Mouse (Mus musculus) hindbrain, embryonic 13.5 days (tissue): ENCODE measurements around the gene Cacna1c. TPM values are rescaled to one million over a fixed set of nuclear protein-coding genes. Genes with fewer than 3 reads are reported as not detected.
A peak's percentile ranks its signal among the peaks of the same experiment; 100 is the strongest.

Experiments
- ATAC-seq: fragments of 200-750 bp; cut with Nextera tagmentation; 2 replicates; pipeline ENCODE4 v1.8.0; 2017; ENCODE audit warnings: moderate TSS enrichment; ENCODE audit not compliant: low FRiP score
- H3K27ac ChIP-seq: fragments of 300-500 bp; sonication (generic); 2 replicates; pipeline ENCODE4 v1.5.1; 2015; ENCODE audit warnings: inconsistent platforms, mild to moderate bottlenecking, moderate library complexity
- H3K27me3 ChIP-seq: fragments of 300-500 bp; sonication (generic); 2 replicates; pipeline ENCODE4 v1.6.1; 2015; ENCODE audit warnings: mild to moderate bottlenecking, inconsistent platforms
- H3K36me3 ChIP-seq: fragments of 300-500 bp; sonication (generic); 2 replicates; pipeline ENCODE4 v1.6.1; 2015; ENCODE audit warnings: mild to moderate bottlenecking, inconsistent platforms
- H3K4me1 ChIP-seq: fragments of 300-500 bp; sonication (generic); replicated peaks from 2 replicates; pipeline ENCODE4 v1.6.1; 2015; ENCODE audit warnings: inconsistent platforms
- H3K4me2 ChIP-seq: fragments of 300-500 bp; sonication (generic); 2 replicates; pipeline ENCODE4 v1.6.1; 2015; ENCODE audit warnings: inconsistent platforms, mild to moderate bottlenecking, moderate library complexity
- H3K4me3 ChIP-seq: fragments of 300-500 bp; sonication (generic); 2 replicates; pipeline ENCODE4 v1.5.1; 2015; ENCODE audit warnings: mild to moderate bottlenecking, inconsistent platforms
- H3K9ac ChIP-seq: fragments of 300-500 bp; sonication (generic); 2 replicates; pipeline ENCODE4 v1.6.1; 2015; ENCODE audit warnings: mild to moderate bottlenecking, inconsistent platforms
- H3K9me3 ChIP-seq: fragments of 300-500 bp; sonication (generic); 2 replicates; pipeline ENCODE4 v1.6.1; 2016; ENCODE audit warnings: inconsistent platforms
- WGBS: fragments of 180-500 bp; shearing (Covaris S2); methylation state at CpG from one replicate; pipeline ENCODE4 v1.1.7; 2015; 5-methylcytosine and 5-hydroxymethylcytosine counted together
- polyA plus RNA-seq: library from polyadenylated mRNA; unstranded; fragments of >200 nt; fragmentation: Nextera tagmentation; extraction: Ambion mirVana; gene quantifications from 2 replicates; pipeline ENCODE4 v1.2.1, GENCODE M21; 2015

Gene Cacna1c
- polyA plus RNA-seq, 1 experiment from 2014 or later = 6.9 TPM

GRCm38 (mm10) chr6:118955777-118956176, 240.4 kb downstream of the Cacna1c start:
- Histone ChIP-seq H3K36me3 (no peaks in the 10 kb centered on the region), H3K4me2 (no peak overlapping the region), H3K9me3 (no peaks in the 10 kb centered on the region), H3K9ac (no peak overlapping the region), H3K4me3 (no peak overlapping the region), H3K27ac (no peak overlapping the region), H3K27me3 (no peaks in the 10 kb centered on the region), H3K4me1 (peaks cover 12% of the 10 kb centered on the region; the same call in 1 of the 2 replicates)
- no peak for ATAC-seq

GRCm38 (mm10) chr6:118954988-118955554, 241.1 kb downstream of the Cacna1c start:
- Histone ChIP-seq H3K27me3 (no peaks in the 10 kb centered on the region), H3K4me3 (no peak overlapping the region), H3K4me2 (no peak overlapping the region), H3K36me3 (no peaks in the 10 kb centered on the region), H3K27ac (no peak overlapping the region), H3K9me3 (no peaks in the 10 kb centered on the region), H3K9ac (no peak overlapping the region), H3K4me1 (peaks cover 15% of the 10 kb centered on the region; the same call in 1 of the 2 replicates)
- no peak for ATAC-seq
- 93% methylated on average over 7 of the region's 7 CpGs for WGBS

GRCm38 (mm10) chr6:118952377-118952776, 243.8 kb downstream of the Cacna1c start:
- H3K4me2 ChIP-seq = no peak overlapping the region
- peaks cover 15% of the 10 kb centered on the region; the same call in 1 of the 2 replicates for H3K4me1 ChIP-seq
- 85% methylated on average over 9 of the region's 9 CpGs for WGBS
- H3K9me3 ChIP-seq = no peaks in the 10 kb centered on the region
- H3K4me3 ChIP-seq = no peak overlapping the region
- no peaks in the 10 kb centered on the region for H3K27me3 ChIP-seq
- ATAC-seq = no peak
- no peaks in the 10 kb centered on the region for H3K36me3 ChIP-seq
- H3K9ac ChIP-seq = no peak overlapping the region
- H3K27ac ChIP-seq = peak overlapping the region; percentile 44

GRCm38 (mm10) chr6:118950190-118950589, 246.0 kb downstream of the Cacna1c start:
- no peak overlapping the region for H3K4me3 ChIP-seq
- no peak for ATAC-seq
- 69% methylated on average over 13 of the region's 13 CpGs for WGBS

GRCm38 (mm10) chr6:118947286-118947685, 248.9 kb downstream of the Cacna1c start:
- Histone ChIP-seq H3K36me3 (no peaks in the 10 kb centered on the region), H3K4me2 (no peak overlapping the region), H3K27me3 (no peaks in the 10 kb centered on the region), H3K9ac (no peak overlapping the region), H3K27ac (no peak overlapping the region), H3K4me3 (no peak overlapping the region), H3K4me1 (peaks cover 4% of the 10 kb centered on the region; the same call in 1 of the 2 replicates), H3K9me3 (no peaks in the 10 kb centered on the region)
- 85% methylated on average over 8 of the region's 8 CpGs for WGBS
- no peak for ATAC-seq

More at GRCm38 (mm10) chr6:118950190-118950589, 246.0 kb downstream of the Cacna1c start:
- H3K36me3 ChIP-seq = no peaks in the 10 kb centered on the region
- H3K9me3 ChIP-seq = no peaks in the 10 kb centered on the region
- peaks cover 15% of the 10 kb centered on the region; the same call in 1 of the 2 replicates for H3K4me1 ChIP-seq
- no peak overlapping the region for H3K4me2 ChIP-seq
- H3K9ac ChIP-seq = no peak overlapping the region
- H3K27ac ChIP-seq = no peak overlapping the region
- no peaks in the 10 kb centered on the region for H3K27me3 ChIP-seq

GRCm38 (mm10) chr6:118946660-118947059, 249.6 kb downstream of the Cacna1c start:
- Histone ChIP-seq H3K36me3 (no peaks in the 10 kb centered on the region), H3K27ac (no peak overlapping the region), H3K9me3 (no peaks in the 10 kb centered on the region), H3K9ac (no peak overlapping the region), H3K4me3 (no peak overlapping the region), H3K27me3 (no peaks in the 10 kb centered on the region), H3K4me1 (peaks cover 3% of the 10 kb centered on the region; the same call in 1 of the 2 replicates), H3K4me2 (no peak overlapping the region)
- 90% methylated on average over 6 of the region's 6 CpGs for WGBS
- no peak for ATAC-seq

- Histone ChIP-seq H3K9ac (no peak overlapping the region), H3K27me3 (no peaks in the 10 kb centered on the region), H3K4me3 (no peak overlapping the region), H3K9me3 (no peaks in the 10 kb centered on the region), H3K4me2 (no peak overlapping the region), H3K27ac (no peak overlapping the region), H3K4me1 (peaks cover 3% of the 10 kb centered on the region), H3K36me3 (no peaks in the 10 kb centered on the region)
- 91% methylated on average over 4 of the region's 4 CpGs for WGBS
- ATAC-seq = no peak
These were observed 252.1 kb downstream of the Cacna1c start for GRCm38 (mm10) chr6:118944093-118944492.

GRCm38 (mm10) chr6:118941816-118942215, 254.4 kb downstream of the Cacna1c start:
- no peak overlapping the region for H3K4me2 ChIP-seq

GRCm38 (mm10) chr6:118941036-118941435, 255.2 kb downstream of the Cacna1c start:
- H3K36me3 ChIP-seq = no peaks in the 10 kb centered on the region
- no peaks in the 10 kb centered on the region for H3K9me3 ChIP-seq
- H3K4me1 ChIP-seq = peaks cover 22% of the 10 kb centered on the region
- no peak overlapping the region for H3K27ac ChIP-seq
- no peak overlapping the region for H3K9ac ChIP-seq
- no peaks in the 10 kb centered on the region for H3K27me3 ChIP-seq
- ATAC-seq = no peak
- H3K4me2 ChIP-seq = no peak overlapping the region
- WGBS = 93% methylated on average over 3 of the region's 3 CpGs
- no peak overlapping the region for H3K4me3 ChIP-seq

More at GRCm38 (mm10) chr6:118941816-118942215, 254.4 kb downstream of the Cacna1c start:
- no peaks in the 10 kb centered on the region for H3K27me3 ChIP-seq
- H3K9ac ChIP-seq = no peak overlapping the region
- 83% methylated on average over 4 of the region's 4 CpGs for WGBS
- peaks cover 19% of the 10 kb centered on the region for H3K4me1 ChIP-seq
- ATAC-seq = no peak
- no peak overlapping the region for H3K27ac ChIP-seq
- H3K9me3 ChIP-seq = no peaks in the 10 kb centered on the region
- H3K36me3 ChIP-seq = no peaks in the 10 kb centered on the region
- H3K4me3 ChIP-seq = no peak overlapping the region

GRCm38 (mm10) chr6:118939626-118940025, 256.6 kb downstream of the Cacna1c start:
- no peak overlapping the region for H3K4me2 ChIP-seq
- WGBS = 92% methylated on average over 8 of the region's 8 CpGs
- no peak overlapping the region for H3K9ac ChIP-seq
- H3K4me3 ChIP-seq = no peak overlapping the region
- no peak overlapping the region for H3K27ac ChIP-seq
- no peaks in the 10 kb centered on the region for H3K27me3 ChIP-seq
- peaks cover 28% of the 10 kb centered on the region for H3K4me1 ChIP-seq
- H3K36me3 ChIP-seq = no peaks in the 10 kb centered on the region
- no peak for ATAC-seq
- H3K9me3 ChIP-seq = no peaks in the 10 kb centered on the region

GRCm38 (mm10) chr6:118938386-118939096, 257.7 kb downstream of the Cacna1c start:
- H3K4me1 ChIP-seq = peaks cover 34% of the 10 kb centered on the region
- no peaks in the 10 kb centered on the region for H3K36me3 ChIP-seq
- H3K27ac ChIP-seq = peak overlapping the region; percentile 9; the same call in 1 of the 2 replicates
- H3K4me2 ChIP-seq = no peak overlapping the region
- WGBS = 63% methylated on average over 13 of the region's 13 CpGs
- H3K27me3 ChIP-seq = no peaks in the 10 kb centered on the region
- H3K4me3 ChIP-seq = no peak overlapping the region
- no peaks in the 10 kb centered on the region for H3K9me3 ChIP-seq
- H3K9ac ChIP-seq = no peak overlapping the region
- ATAC-seq = no peak

- 73% methylated on average over 5 of the region's 5 CpGs for WGBS
- Histone ChIP-seq H3K27me3 (no peaks in the 10 kb centered on the region), H3K36me3 (no peaks in the 10 kb centered on the region), H3K4me2 (no peak overlapping the region), H3K4me1 (peaks cover 34% of the 10 kb centered on the region), H3K27ac (no peak overlapping the region), H3K9ac (no peak overlapping the region), H3K4me3 (no peak overlapping the region), H3K9me3 (no peaks in the 10 kb centered on the region)
- no peak for ATAC-seq
These were observed 258.7 kb downstream of the Cacna1c start for GRCm38 (mm10) chr6:118937536-118937935.
